Mouse (Mus musculus) left cerebral cortex, adult 18-20 months (tissue): ENCODE data around the gene Pdap1. TPM values are rescaled to one million over a fixed set of nuclear protein-coding genes. Genes with fewer than 3 reads are reported as not detected.
"Not testable (repeated sequence)": the region's sequence is repeated elsewhere in the genome, so short reads cannot be mapped to it uniquely, and the experiment has no call there.

Experiments
- DNase-seq, 2 experiments: peaks; one replicate each; pipeline ENCODE4 v3.0.0; 2021 to 2022; ENCODE audit warnings: low spot score in 2 of 2, mixed read lengths in 1 of 2
- long read RNA-seq, 2 experiments: library from polyadenylated mRNA; stranded (forward); transcript quantifications; one replicate each; pipeline ENCODE4 v2.0.0; 2021
- total RNA-seq, 2 experiments: library from RNA; stranded (reverse); gene quantifications; 2 replicates each; pipeline ENCODE4 v1.2.3; 2021

Gene Pdap1
- 10 to 100 TPM; 91.3 to 96.3 TPM for total RNA-seq
- long read RNA-seq, experiment 1, partial matches to known transcripts, result 1 of 4 reads
- long read RNA-seq, experiment 1, other reads (novel, unspliced or antisense), result 2 of 4 reads
- long read RNA-seq, experiment 2, partial matches to known transcripts, result 0 of 3 reads
- long read RNA-seq, experiment 2, other reads (novel, unspliced or antisense), result 2 of 3 reads

- peak; percentile 94 for DNase-seq
Measured at GRCm38 (mm10) chr5:145139571-145140519, at the start of gene Pdap1, which contains the start of gene Bud31. Gene Pdap1 (minus strand): TSS chr5:145140238. Gene Bud31 (plus strand): TSS chr5:145140362.

GRCm38 (mm10) chr5:145189416-145189815 lies 49.4 kb upstream of the Pdap1 start:
- no peak for DNase-seq

GRCm38 (mm10) chr5:145185244-145185643 lies 45.2 kb upstream of the Pdap1 start:
- DNase-seq, result no peak

- DNase-seq, result no peak
Measured at GRCm38 (mm10) chr5:145178461-145178980, 38.5 kb upstream of the Pdap1 start.

- DNase-seq, result no peak
Measured at GRCm38 (mm10) chr5:145167306-145167661, 27.2 kb upstream of the Pdap1 start.

GRCm38 (mm10) chr5:145166536-145167305 lies 26.7 kb upstream of the Pdap1 start, which contains the start of the genes Ptcd1 and Cpsf4:
Gene Ptcd1 (minus strand): TSS chr5:145167108.
Gene Cpsf4 (plus strand): TSS chr5:145167213.
- DNase-seq, result peak; percentile 99

- DNase-seq, result no peak
Measured at GRCm38 (mm10) chr5:145165184-145165583, 25.1 kb upstream of the Pdap1 start.

GRCm38 (mm10) chr5:145164710-145165109 lies 24.7 kb upstream of the Pdap1 start:
- no peak for DNase-seq

GRCm38 (mm10) chr5:145161361-145161760 lies 21.3 kb upstream of the Pdap1 start:
- no peak for DNase-seq

GRCm38 (mm10) chr5:145152690-145153089 lies 12.7 kb upstream of the Pdap1 start:
- no peak for DNase-seq

- no peak for DNase-seq
Measured at GRCm38 (mm10) chr5:145149294-145149693, 9.3 kb upstream of the Pdap1 start.

GRCm38 (mm10) chr5:145147748-145148147 lies 7.7 kb upstream of the Pdap1 start:
- DNase-seq, result no peak

- DNase-seq, result no peak
Measured at GRCm38 (mm10) chr5:145140611-145141010, 573 bp upstream of the Pdap1 start.

- DNase-seq, result no peak
Measured at GRCm38 (mm10) chr5:145138836-145139235, 1.2 kb downstream of the Pdap1 start.

GRCm38 (mm10) chr5:145133275-145133674 lies 6.8 kb downstream of the Pdap1 start:
- not testable (repeated sequence) for DNase-seq

- DNase-seq, result no peak
Measured at GRCm38 (mm10) chr5:145130995-145131394, 9.0 kb downstream of the Pdap1 start.

- DNase-seq, result peak; percentile 48 to 73
Measured at GRCm38 (mm10) chr5:145130191-145130590, 9.8 kb downstream of the Pdap1 start.

GRCm38 (mm10) chr5:145129773-145130172 lies 10.3 kb downstream of the Pdap1 start:
- DNase-seq, result peak; percentile 44 to 52

- no peak for DNase-seq
Measured at GRCm38 (mm10) chr5:145129124-145129523, 10.9 kb downstream of the Pdap1 start.

GRCm38 (mm10) chr5:145126580-145126979 lies 13.5 kb downstream of the Pdap1 start:
- no peak for DNase-seq

- DNase-seq, result no peak
Measured at GRCm38 (mm10) chr5:145123396-145123795, 16.6 kb downstream of the Pdap1 start.
